8 mouse cellular contexts compared by ENCODE assay signal in the genomic region with DNA sequence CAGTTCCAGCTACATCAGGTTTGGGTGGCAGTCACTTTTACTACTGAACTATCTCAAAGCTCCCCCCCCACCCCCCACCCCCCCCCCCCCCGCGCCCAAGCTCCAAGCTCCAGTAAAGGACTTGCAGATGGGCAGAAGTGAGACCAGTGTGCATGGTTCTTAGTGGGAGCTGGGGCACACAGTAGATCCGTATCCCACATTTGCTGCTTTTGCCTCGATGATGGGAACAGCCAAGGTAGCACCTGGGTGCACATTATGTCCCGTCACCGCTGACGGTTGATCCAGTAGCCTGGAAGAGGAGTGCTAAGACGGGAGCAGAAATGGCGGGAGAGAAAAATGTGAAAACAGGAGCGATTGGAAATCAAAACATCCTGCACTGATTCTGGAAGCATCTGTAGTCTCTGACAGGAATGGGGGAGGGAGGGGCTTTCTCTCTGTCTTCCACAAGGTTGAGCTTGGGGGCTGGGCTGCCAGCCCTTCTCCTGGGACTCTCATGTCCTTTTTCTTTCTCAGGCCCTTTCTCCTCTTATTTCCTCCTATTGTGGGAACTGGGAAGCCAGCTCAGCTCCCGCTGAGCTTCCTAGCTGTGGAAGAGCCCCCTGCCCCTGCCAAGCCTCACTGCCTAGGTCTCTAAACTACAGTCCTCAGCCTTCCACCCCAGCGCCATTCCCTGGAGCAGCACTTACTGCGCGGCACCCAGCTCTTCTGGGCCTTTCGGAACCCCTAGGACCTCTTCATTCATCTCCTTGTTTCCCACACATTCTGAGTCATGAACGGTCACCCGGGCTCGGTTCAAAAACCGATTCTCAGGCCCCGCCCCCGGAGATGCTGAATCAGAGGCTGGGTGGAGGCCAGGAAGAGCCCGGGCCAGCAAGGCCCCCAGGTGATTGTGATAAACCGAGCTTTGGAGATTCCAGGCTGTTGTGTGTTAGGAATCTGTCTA. TPM values are rescaled to one million over a fixed set of nuclear protein-coding genes. Genes with fewer than 3 reads are reported as not detected.
DNase-seq lines count a peak whose midpoint lies in the region; ATAC-seq and TF ChIP-seq lines count a peak whose summit lies in the region.

No protein-coding gene starts in this region.

- H3K36me3 ChIP-seq in heart, postnatal 0 days (replicated peaks; ENCODE audit: control insufficient read depth, insufficient read depth, low read length): no peaks in the 10 kb centered on the region
- H3K36me3 ChIP-seq in midbrain, embryonic 10.5 days: no peaks in the 10 kb centered on the region

- WGBS in heart, postnatal 0 days: 2% methylated on average over 22 of the region's 23 CpGs
- WGBS in midbrain, embryonic 10.5 days: 3% methylated on average over 23 of the region's 23 CpGs

- 0 out of 2 replicates have a peak, but pooled peaks have one; percentile 33 for ATAC-seq in heart, postnatal 0 days (ENCODE audit: insufficient read depth, low read depth)

- peaks cover 9% of the 10 kb centered on the region for H3K4me1 ChIP-seq in heart, postnatal 0 days (ENCODE audit: control insufficient read depth, insufficient read depth)
- peaks cover 61% of the 10 kb centered on the region for H3K4me1 ChIP-seq in midbrain, embryonic 10.5 days

- peak; percentile 54 for DNase-seq in ES-CJ7 (ENCODE audit: low read depth, low spot score)
- DNase-seq in adrenal gland, postnatal 4 days (ENCODE audit: low spot score in 2 of 2): peak; percentile 17 to 25
- peak; percentile 79 for DNase-seq in fibroblast of lung, adult 2 months (ENCODE audit: low read depth)
- peak; percentile 30 for DNase-seq in heart, postnatal 0 days (ENCODE audit: low spot score)
- DNase-seq in kidney, postnatal 14 days: peak; percentile 55
- peak; percentile 53 for DNase-seq in midbrain, embryonic 10.5 days (ENCODE audit: low spot score)
- DNase-seq in testis, postnatal 14 days (ENCODE audit: low spot score): peak; percentile 25
- DNase-seq in right cerebral cortex, adult 2 months (ENCODE audit: low spot score in 2 of 2): no peak

- peak overlapping the region; percentile 32 for H3K9ac ChIP-seq in heart, postnatal 0 days (replicated peaks; ENCODE audit: low read depth, low read length)

- peak overlapping the region; percentile 43; the same call in 1 of the 2 replicates for H3K27ac ChIP-seq in heart, postnatal 0 days (ENCODE audit: low read depth)
- peak overlapping the region; percentile 86 for H3K27ac ChIP-seq in midbrain, embryonic 10.5 days (replicated peaks)

- H3K4me3 ChIP-seq in heart, postnatal 0 days (ENCODE audit: low read depth, low read length): peak overlapping the region; percentile 44
- peak overlapping the region; percentile 45 for H3K4me3 ChIP-seq in midbrain, embryonic 10.5 days

- no peak for TF ChIP-seq EP300 in heart, postnatal 0 days (IDR thresholded peaks at IDR 0.05; ENCODE audit: low read depth)

- no peaks in the 10 kb centered on the region for H3K27me3 ChIP-seq in heart, postnatal 0 days (ENCODE audit: control insufficient read depth, insufficient read depth, low read length)
- H3K27me3 ChIP-seq in midbrain, embryonic 10.5 days (ENCODE audit: low read depth, poor library complexity, severe bottlenecking): 0 out of 2 replicates have a peak, but pooled peaks cover 7% of the 10 kb centered on the region

- peak overlapping the region; percentile 65 for H3K4me2 ChIP-seq in heart, postnatal 0 days (ENCODE audit: low read depth, low read length)

- no peak for TF ChIP-seq CTCF in heart, postnatal 0 days (IDR thresholded peaks at IDR 0.05; ENCODE audit: low read depth)

- H3K9me3 ChIP-seq in heart, postnatal 0 days (replicated peaks; ENCODE audit: control insufficient read depth, low read length): no peaks in the 10 kb centered on the region
- no peaks in the 10 kb centered on the region for H3K9me3 ChIP-seq in midbrain, embryonic 10.5 days (replicated peaks)

RNA-seq across cellular contexts. Expression of gene Nhsl1, which starts 10.6 kb away (rescaled TPM):
- total RNA-seq in adrenal gland, postnatal 4 days (2021): 10 to 100 TPM in 1 of 2 experiments, 1 to 10 TPM in 1; 8.3 to 13.4 TPM
- 20.1 and 31.7 TPM in 2 replicates for total RNA-seq in heart, postnatal 0 days (2014; rRNA removed; ENCODE audit: low replicate concordance)
- 8.8 and 10.1 TPM in 2 replicates for polyA plus RNA-seq in heart, postnatal 0 days (2015; fragmentation: Nextera tagmentation; extraction: Ambion mirVana)
- 10.5 and 11.5 TPM in 2 replicates for polyA plus RNA-seq in midbrain, embryonic 10.5 days (2016; fragmentation: Nextera tagmentation; extraction: Ambion mirVana)

Comparison
In these comparisons a context has a peak if more than half of its experiments do, and no peak if none do; other contexts are left out.
1. DNase-seq: peak in ES-CJ7 (single experiment), adrenal gland, postnatal 4 days (2 of 2), fibroblast of lung, adult 2 months (single experiment), heart, postnatal 0 days (single experiment), kidney, postnatal 14 days (single experiment), midbrain, embryonic 10.5 days (single experiment) and testis, postnatal 14 days (single experiment); none in right cerebral cortex, adult 2 months (0 of 2).